Comparison of ENCODE assay signal across 29 mouse cellular contexts in genomic region chr5:16506702-16507350, GRCm38 (mm10). TPM values are rescaled to one million over a fixed set of nuclear protein-coding genes. Genes with fewer than 3 reads are reported as not detected.
DNase-seq lines count a peak whose midpoint lies in the region; ATAC-seq lines count a peak whose summit lies in the region.
"Had no signal": no experiment of that assay in that cellular context is flagged by ENCODE, and none has a peak within 500 bp of the region (broad histone marks: within the 10 kb centered on the region; RNA-seq: fewer than 3 reads in every experiment).

No protein-coding gene starts in this region.

- no peaks in the 10 kb centered on the region for H3K27me3 ChIP-seq in forebrain, embryonic 15.5 days
- no peaks in the 10 kb centered on the region for H3K27me3 ChIP-seq in forebrain, embryonic 10.5 days (ENCODE audit: poor library complexity, severe bottlenecking)
- H3K27me3 ChIP-seq in hindbrain, embryonic 12.5 days, result no peaks in the 10 kb centered on the region
- H3K27me3 ChIP-seq: CH12.LX; embryonic facial prominence, embryonic 15.5 days; neural tube, embryonic 15.5 days had no signal

- ATAC-seq in forebrain, embryonic 15.5 days (replicated peaks), result peak; percentile 58; the same call in 1 of the 2 replicates
- peak; percentile 56 for ATAC-seq in granulocyte monocyte progenitor cell, adult 5-6 weeks (replicated peaks; ENCODE audit: poor library complexity, severe bottlenecking)
- ATAC-seq in hindbrain, embryonic 12.5 days (ENCODE audit: low FRiP score), result no peak
- ATAC-seq: activated CD4-positive, CD25-positive, alpha-beta regulatory T cell, adult 4 months; liver, postnatal 0 days; lung, postnatal 0 days had no signal

- DNase-seq in forebrain, embryonic 10.5 days (ENCODE audit: extremely low spot score, low spot score), result no peak
- peak; percentile 77 for DNase-seq in Muller cell, postnatal 12 days (ENCODE audit: inconsistent ontology term)
- DNase-seq in brain, adult 2 months (ENCODE audit: low read depth, low spot score), result peak; percentile 4
- DNase-seq in kidney, postnatal 10 days, result no peak
- no peak for DNase-seq in gastrocnemius, adult 8-10 months (ENCODE audit: low spot score in 2 of 2)
- DNase-seq: adrenal gland, postnatal 10 days; B cell, adult 2 months; cerebellum, adult 11 months; embryo, embryonic 11 days; gastrocnemius, adult 2 months; kidney, adult 18-20 months; left cerebral cortex, postnatal 4 days; liver, postnatal 0 days; right cerebral cortex, adult 18-20 months; right cerebral cortex, postnatal 4 days; thymus, postnatal 25 days had no signal

- 69% methylated on average over 4 of the region's 4 CpGs for WGBS in forebrain, embryonic 15.5 days
- WGBS in forebrain, embryonic 10.5 days, result 89% methylated on average over 4 of the region's 4 CpGs
- 86% methylated on average over 4 of the region's 4 CpGs for WGBS in hindbrain, embryonic 12.5 days

- H3K4me3 ChIP-seq in forebrain, embryonic 15.5 days, result no peak overlapping the region
- no peak overlapping the region for H3K4me3 ChIP-seq in forebrain, embryonic 10.5 days
- H3K4me3 ChIP-seq in hindbrain, embryonic 12.5 days, result no peak overlapping the region
- H3K4me3 ChIP-seq: embryonic facial prominence, embryonic 15.5 days; gastrocnemius, adult 2 months; neural tube, embryonic 15.5 days had no signal

- H3K27ac ChIP-seq in forebrain, embryonic 15.5 days (replicated peaks), result no peak overlapping the region
- H3K27ac ChIP-seq in forebrain, embryonic 10.5 days, result no peak overlapping the region
- H3K27ac ChIP-seq in hindbrain, embryonic 12.5 days, result no peak overlapping the region
- H3K27ac ChIP-seq: embryonic facial prominence, embryonic 15.5 days; gastrocnemius, adult 2 months; macrophage; neural tube, embryonic 15.5 days had no signal

- H3K36me3 ChIP-seq in forebrain, embryonic 15.5 days, result no peaks in the 10 kb centered on the region
- H3K36me3 ChIP-seq in forebrain, embryonic 10.5 days (replicated peaks), result no peaks in the 10 kb centered on the region
- H3K36me3 ChIP-seq in hindbrain, embryonic 12.5 days, result no peaks in the 10 kb centered on the region
- H3K36me3 ChIP-seq: embryonic facial prominence, embryonic 15.5 days; G1E; neural tube, embryonic 15.5 days had no signal

- no peaks in the 10 kb centered on the region for H3K9me3 ChIP-seq in forebrain, embryonic 15.5 days
- H3K9me3 ChIP-seq in forebrain, embryonic 10.5 days, result no peaks in the 10 kb centered on the region; the same call in 1 of the 2 replicates
- no peaks in the 10 kb centered on the region for H3K9me3 ChIP-seq in hindbrain, embryonic 12.5 days (replicated peaks)
- H3K9me3 ChIP-seq: embryonic facial prominence, embryonic 15.5 days; G1E; neural tube, embryonic 15.5 days had no signal

- H3K9ac ChIP-seq in forebrain, embryonic 15.5 days (replicated peaks), result no peak overlapping the region
- no peak overlapping the region for H3K9ac ChIP-seq in hindbrain, embryonic 12.5 days
- H3K9ac ChIP-seq: embryonic facial prominence, embryonic 15.5 days; liver, postnatal 0 days; neural tube, embryonic 15.5 days had no signal

- H3K4me1 ChIP-seq in forebrain, embryonic 15.5 days, result no peaks in the 10 kb centered on the region
- H3K4me1 ChIP-seq in forebrain, embryonic 10.5 days, result no peaks in the 10 kb centered on the region
- H3K4me1 ChIP-seq in hindbrain, embryonic 12.5 days, result no peaks in the 10 kb centered on the region
- H3K4me1 ChIP-seq: embryonic facial prominence, embryonic 15.5 days; neural tube, embryonic 15.5 days had no signal

- no peak overlapping the region for H3K4me2 ChIP-seq in forebrain, embryonic 15.5 days (replicated peaks)
- no peak overlapping the region for H3K4me2 ChIP-seq in hindbrain, embryonic 12.5 days (replicated peaks)
- H3K4me2 ChIP-seq: embryonic facial prominence, embryonic 15.5 days; heart, embryonic 11.5 days; liver, embryonic 11.5 days; midbrain, embryonic 11.5 days; neural tube, embryonic 15.5 days had no signal

RNA-seq across cellular contexts. Expression of gene Hgf, which starts 46.5 kb away (rescaled TPM):
- polyA plus RNA-seq in forebrain, embryonic 15.5 days (2015; fragmentation: Nextera tagmentation; extraction: Ambion mirVana), result 0.78 and 1.4 TPM in 2 replicates
- polyA plus RNA-seq in forebrain, embryonic 10.5 days (2016; fragmentation: Nextera tagmentation; extraction: Ambion mirVana), result 0.61 and 0.79 TPM in 2 replicates
- 9.3 and 12.9 TPM in 2 replicates for total RNA-seq in granulocyte monocyte progenitor cell, adult 5-6 weeks (2014; fragmentation: Nextera tagmentation)
- 12.9 and 13.4 TPM in 2 replicates for total RNA-seq in granulocyte monocyte progenitor cell, adult 5-6 weeks (2017)
- under 1 TPM; 0.15 to 0.43 (median 0.36) TPM for total RNA-seq in gastrocnemius, adult 8-10 months (2022)
- 0.97 and 1.1 TPM in 2 replicates for polyA plus RNA-seq in hindbrain, embryonic 12.5 days (2016; fragmentation: Nextera tagmentation; extraction: Ambion mirVana)
- total RNA-seq: CH12.LX had no signal
- polyA plus RNA-seq: G1E had no signal

Comparison
In these comparisons a context has a peak if more than half of its experiments do, and no peak if none do; other contexts are left out.
1. DNase-seq: peak in Muller cell, postnatal 12 days (single experiment) and brain, adult 2 months (single experiment); none in forebrain, embryonic 10.5 days (single experiment), kidney, postnatal 10 days (single experiment) and gastrocnemius, adult 8-10 months (0 of 2).